Mouse (Mus musculus): ENCODE measurements around the gene Kctd8. TPM values are rescaled to one million over a fixed set of nuclear protein-coding genes. Genes with fewer than 3 reads are reported as not detected.

Gene Kctd8
- total RNA-seq, 1 experiment from 2014 or later, result not detected

DNA sequence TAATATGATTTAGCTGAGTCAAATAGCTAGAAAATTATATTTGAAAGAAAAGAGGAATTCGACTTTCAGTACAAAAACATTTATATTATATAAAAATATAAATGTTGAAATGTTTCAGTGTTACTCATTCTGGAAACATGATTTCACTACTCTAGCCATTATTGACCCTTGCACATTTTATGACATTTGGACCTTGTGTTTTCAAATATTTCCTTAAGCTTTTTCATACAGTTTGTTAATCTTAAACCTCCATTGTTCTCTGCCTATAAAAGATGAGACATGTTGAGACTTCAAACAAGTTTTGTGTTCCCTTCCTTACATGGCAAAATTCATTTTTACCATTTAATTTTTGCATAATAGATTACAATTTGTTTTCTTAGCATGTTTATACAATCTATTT is 118.9 kb downstream of the Kctd8 start:
- no peak for ATAC-seq (replicated peaks in 1 of 2; ENCODE audit: insufficient read depth in 1 of 2, low FRiP score in 2 of 2, low TSS enrichment in 1 of 2, low read depth in 1 of 2, poor library complexity in 2 of 2, severe bottlenecking in 2 of 2)

DNA sequence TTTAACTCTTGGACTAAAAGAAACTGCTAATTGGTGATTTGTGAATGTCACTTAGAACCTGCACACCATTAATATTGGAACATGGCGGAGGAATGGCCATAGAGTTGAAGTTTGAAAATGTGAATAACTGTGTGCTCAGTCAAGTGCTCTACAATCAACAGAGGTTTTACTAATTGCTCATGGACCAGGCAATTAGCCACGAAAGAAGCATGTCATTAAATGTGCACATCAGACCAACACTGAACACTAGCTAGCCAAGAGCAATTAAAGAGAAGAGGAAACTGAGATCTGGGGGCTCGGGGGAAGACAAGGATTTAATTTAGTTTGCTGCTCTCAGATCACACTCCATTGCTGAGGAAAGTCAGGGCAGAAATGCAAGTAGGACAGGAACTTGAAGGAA is 126.3 kb downstream of the Kctd8 start:
- ATAC-seq (replicated peaks in 1 of 2; ENCODE audit: insufficient read depth in 1 of 2, low FRiP score in 2 of 2, low TSS enrichment in 1 of 2, low read depth in 1 of 2, poor library complexity in 2 of 2, severe bottlenecking in 2 of 2), result no peak

DNA sequence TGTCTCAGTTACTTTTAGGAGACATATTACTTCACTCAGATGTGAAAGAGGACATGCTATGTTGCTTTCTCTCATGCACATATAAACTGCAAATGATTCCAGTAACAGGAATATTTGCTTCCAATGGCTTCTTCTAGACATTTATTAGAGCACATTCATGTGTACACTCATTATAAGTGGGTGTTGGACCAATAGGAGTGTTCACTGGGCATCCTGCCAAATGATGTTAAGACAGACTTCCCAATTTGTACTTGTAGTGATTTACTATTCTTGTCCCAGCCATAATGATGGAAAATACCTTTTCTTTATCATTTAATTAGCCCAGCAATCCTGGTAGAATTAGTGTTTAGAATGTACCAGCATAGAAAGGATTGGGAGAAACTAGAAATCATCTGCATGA is 132.1 kb downstream of the Kctd8 start:
- no peak for ATAC-seq (replicated peaks in 1 of 2; ENCODE audit: insufficient read depth in 1 of 2, low FRiP score in 2 of 2, low TSS enrichment in 1 of 2, low read depth in 1 of 2, poor library complexity in 2 of 2, severe bottlenecking in 2 of 2)

DNA sequence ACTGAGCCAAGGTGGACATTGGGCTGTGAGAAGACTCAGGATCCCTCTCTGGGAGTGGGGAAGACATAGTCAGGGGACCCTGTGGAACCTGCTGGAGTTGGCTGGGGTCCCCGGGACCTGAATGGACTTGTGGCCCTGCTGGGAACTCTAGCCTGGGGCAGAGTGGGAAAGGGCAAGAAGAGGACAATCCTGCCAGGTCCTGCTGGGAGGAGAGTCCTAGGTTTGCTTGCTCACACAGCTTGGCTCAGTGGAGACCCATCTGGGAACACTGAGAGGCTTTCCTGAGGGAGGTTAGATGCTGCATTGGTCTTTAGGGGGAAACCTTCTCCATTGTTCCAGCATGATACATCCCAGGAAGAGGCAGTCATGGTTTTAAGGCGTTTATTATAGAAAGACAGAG is 133.8 kb downstream of the Kctd8 start:
- ATAC-seq (replicated peaks in 1 of 2; ENCODE audit: insufficient read depth in 1 of 2, low FRiP score in 2 of 2, low TSS enrichment in 1 of 2, low read depth in 1 of 2, poor library complexity in 2 of 2, severe bottlenecking in 2 of 2), result no peak

DNA sequence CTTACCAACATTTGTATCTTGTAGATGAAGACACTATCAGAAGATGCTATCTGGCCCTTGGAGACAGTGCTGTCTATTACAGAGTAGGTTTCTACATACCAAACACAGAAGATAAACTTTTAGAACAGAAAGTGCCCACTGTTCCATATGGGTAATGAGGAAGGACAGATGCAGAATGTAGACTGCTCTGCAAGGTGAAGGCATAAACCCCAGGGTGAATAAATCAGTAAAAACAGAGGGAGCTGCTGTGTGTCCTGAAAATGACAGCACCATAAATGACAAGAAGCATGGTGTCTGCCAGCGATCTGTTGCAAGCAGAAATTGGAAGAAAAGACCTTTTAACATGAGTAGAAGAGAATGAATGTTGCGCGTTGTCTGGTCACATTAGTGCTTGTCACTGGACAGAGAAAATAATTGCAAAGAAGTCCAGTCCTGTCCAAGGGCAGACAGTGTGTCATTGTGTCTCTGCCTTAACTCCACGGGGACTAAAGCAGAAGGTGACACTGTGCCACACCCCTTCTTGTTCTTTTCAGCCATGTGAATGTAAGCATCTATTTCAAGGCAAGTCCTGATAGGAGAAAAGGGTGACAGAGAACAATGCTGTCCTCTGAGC is 181.5 kb downstream of the Kctd8 start:
- no peak for ATAC-seq (replicated peaks in 1 of 2; ENCODE audit: insufficient read depth in 1 of 2, low FRiP score in 2 of 2, low TSS enrichment in 1 of 2, low read depth in 1 of 2, poor library complexity in 2 of 2, severe bottlenecking in 2 of 2)

DNA sequence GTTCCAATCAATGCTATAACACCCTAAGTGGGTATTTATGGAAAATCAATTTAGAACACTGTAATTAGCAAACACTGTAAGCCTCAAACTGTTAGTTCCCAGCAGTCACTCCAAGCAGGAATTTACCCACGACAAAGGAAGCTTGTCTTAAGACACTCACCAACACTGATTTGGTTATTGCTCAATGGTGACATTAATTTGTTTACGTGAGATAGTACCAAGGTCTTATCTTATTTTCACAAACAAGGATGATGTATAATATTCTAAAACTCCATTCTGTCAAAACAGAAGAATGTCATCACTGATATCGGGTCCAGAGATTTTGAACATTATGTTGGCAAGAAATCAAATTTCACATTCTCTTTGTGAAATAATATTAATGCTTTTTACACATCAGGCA is 185.0 kb downstream of the Kctd8 start:
- ATAC-seq (replicated peaks in 1 of 2; ENCODE audit: insufficient read depth in 1 of 2, low FRiP score in 2 of 2, low TSS enrichment in 1 of 2, low read depth in 1 of 2, poor library complexity in 2 of 2, severe bottlenecking in 2 of 2), result no peak

DNA sequence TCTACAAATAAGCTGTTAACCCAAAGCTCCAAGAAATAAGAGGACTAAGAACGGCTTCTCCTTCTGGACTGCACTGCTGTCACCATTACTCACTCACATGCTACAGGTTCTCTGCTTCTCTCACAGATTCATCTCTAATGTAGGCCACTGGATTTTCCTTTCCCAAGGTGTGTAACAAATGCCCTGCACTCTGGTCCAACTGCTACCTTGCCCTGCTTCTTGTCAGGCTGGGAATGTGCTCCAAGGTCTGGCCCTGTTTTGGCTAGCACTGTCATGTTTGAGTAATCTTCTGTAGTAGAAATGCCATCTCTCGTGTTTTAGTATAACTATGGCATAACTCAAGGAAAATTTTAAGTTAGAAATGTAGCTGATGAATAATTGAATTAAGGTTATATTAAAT is 195.7 kb downstream of the Kctd8 start:
- ATAC-seq (replicated peaks in 1 of 2; ENCODE audit: insufficient read depth in 1 of 2, low FRiP score in 2 of 2, low TSS enrichment in 1 of 2, low read depth in 1 of 2, poor library complexity in 2 of 2, severe bottlenecking in 2 of 2), result no peak

DNA sequence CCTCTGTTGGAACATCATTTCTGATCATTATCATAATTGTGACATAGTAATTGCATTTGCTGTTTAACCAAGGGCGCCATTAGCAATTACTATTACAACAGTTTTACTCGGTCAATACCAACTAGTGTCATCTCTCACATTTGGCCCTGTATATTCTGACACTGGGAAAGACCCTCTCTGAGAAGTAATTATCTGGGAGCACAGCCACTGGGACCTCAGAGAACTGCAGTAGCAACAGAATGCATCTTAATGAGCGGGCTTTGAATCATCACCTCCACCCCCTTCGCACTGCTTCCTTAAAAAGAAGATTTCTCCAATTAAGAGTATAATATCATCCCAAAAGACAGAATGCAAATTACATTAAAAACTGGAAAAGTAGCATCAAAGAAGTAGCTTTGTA is 200.4 kb downstream of the Kctd8 start:
- no peak for ATAC-seq (replicated peaks in 1 of 2; ENCODE audit: insufficient read depth in 1 of 2, low FRiP score in 2 of 2, low TSS enrichment in 1 of 2, low read depth in 1 of 2, poor library complexity in 2 of 2, severe bottlenecking in 2 of 2)

DNA sequence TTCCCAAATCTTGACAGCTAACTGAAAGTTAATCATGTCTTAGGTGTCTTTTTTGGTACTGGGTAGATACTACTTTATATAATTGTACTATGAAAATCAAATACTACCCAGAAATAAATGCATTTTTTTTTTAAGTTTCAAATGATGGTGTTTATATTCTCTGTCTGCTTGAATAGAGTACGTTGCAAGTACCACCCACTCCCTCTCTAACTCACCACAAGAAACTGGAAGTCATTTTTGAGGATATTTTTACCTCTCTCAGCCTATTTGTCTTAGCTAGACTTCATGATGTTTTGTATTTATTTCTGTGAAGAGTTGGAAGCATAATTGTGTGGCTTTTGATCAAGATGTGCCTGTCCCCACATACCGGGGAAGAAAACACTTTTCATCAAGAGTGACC is 232.8 kb downstream of the Kctd8 start:
- no peak for ATAC-seq (replicated peaks in 1 of 2; ENCODE audit: insufficient read depth in 1 of 2, low FRiP score in 2 of 2, low TSS enrichment in 1 of 2, low read depth in 1 of 2, poor library complexity in 2 of 2, severe bottlenecking in 2 of 2)

DNA sequence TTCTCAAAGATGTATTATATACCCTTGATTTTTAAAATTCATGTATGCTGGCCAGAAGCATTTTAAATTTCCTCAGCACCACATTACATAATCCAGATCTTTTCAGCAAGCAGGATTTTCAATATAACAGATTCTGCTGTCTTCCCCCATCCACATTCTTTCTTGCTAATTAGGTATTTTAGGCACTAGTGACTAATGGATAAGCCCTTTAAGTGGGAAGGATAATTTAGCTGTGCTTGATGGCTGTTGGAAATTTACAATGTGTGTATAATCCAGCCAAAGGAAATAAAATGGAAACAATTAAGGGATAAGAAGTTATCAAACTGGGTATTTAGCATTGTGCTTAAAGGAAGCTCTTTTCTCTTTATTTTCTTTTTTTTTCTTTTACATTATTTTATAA is 252.6 kb downstream of the Kctd8 start:
- no peak for ATAC-seq (replicated peaks in 1 of 2; ENCODE audit: insufficient read depth in 1 of 2, low FRiP score in 2 of 2, low TSS enrichment in 1 of 2, low read depth in 1 of 2, poor library complexity in 2 of 2, severe bottlenecking in 2 of 2)

Other genes with a start within 250 kb of the Kctd8 start
- gene Yipf7, start 201.0 kb upstream of the Kctd8 start, total RNA-seq (2017), result not detected in 2 replicates
- gene Guf1, start 215.2 kb upstream of the Kctd8 start, total RNA-seq (2017), result 65.2 and 65.8 TPM in 2 replicates